Mouse (Mus musculus): Measurements from ENCODE around the gene Zfp326. TPM values are rescaled to one million over a fixed set of nuclear protein-coding genes. Genes with fewer than 3 reads are reported as not detected.

The Zfp326 gene
- polyA plus RNA-seq, 1 experiment from 2014 or later = 32.0 TPM

DNA sequence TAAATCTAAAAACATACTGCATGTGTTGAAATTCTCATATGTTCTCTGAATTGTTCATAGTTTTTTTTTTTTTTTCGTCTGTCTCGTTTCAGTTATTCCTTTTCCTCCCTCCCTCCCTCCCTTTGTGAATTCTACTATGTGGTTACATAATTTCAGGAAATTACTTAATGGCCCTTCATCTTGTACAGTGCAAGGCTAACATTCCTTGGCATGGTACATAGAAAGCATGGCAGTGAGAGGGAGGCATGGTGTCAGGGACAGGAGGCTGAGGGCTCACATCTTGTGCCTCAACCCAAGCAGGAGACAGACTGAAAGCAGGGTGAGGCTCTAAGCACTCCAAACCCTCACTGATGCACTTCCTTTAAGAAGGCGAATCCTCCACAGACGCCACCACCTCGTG is 32.8 kb downstream of the Zfp326 start:
- Histone ChIP-seq H3K4me2 (no peak overlapping the region), H3K4me3 (ENCODE audit: low read depth, low read length) (no peak overlapping the region), H3K9ac (ENCODE audit: low read depth, low read length) (no peak overlapping the region), H3K36me3 (ENCODE audit: control insufficient read depth, insufficient read depth, low read length) (peaks cover 17% of the 10 kb centered on the region), H3K27ac (ENCODE audit: low read depth, low read length) (no peak overlapping the region), H3K9me3 (replicated peaks; ENCODE audit: control insufficient read depth, low read length) (no peaks in the 10 kb centered on the region), H3K4me1 (ENCODE audit: control insufficient read depth, insufficient read depth, low read length) (peaks cover 5% of the 10 kb centered on the region; the same call in 1 of the 2 replicates), H3K27me3 (ENCODE audit: control insufficient read depth, insufficient read depth, low read length) (no peaks in the 10 kb centered on the region)
- ATAC-seq (replicated peaks; ENCODE audit: insufficient number of reproducible peaks, low FRiP score, low TSS enrichment) = no peak
- 80% methylated on average over 5 of the region's 5 CpGs for WGBS (ENCODE audit: insufficient replicate concordance)

DNA sequence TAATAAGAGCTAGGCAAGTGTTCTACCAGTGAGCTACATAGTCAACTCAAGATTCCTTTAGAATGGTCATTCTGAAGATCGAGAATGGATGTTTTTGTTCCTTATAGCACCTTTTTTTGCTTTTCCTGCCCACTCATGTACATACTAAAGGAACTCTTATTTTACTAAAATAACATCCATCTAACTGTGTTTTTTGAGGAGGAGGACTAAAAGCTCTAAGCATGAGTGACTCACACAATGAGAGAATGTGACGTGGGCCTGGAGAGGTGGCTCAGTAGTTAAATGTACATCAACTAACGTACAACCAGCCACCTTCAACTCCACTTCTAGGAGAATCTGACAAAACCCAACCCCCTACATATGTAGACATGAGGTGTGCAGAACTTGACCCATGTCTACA is 33.3 kb downstream of the Zfp326 start:
- Histone ChIP-seq H3K27me3 (ENCODE audit: control insufficient read depth, insufficient read depth, low read length) (no peaks in the 10 kb centered on the region), H3K4me2 (no peak overlapping the region), H3K27ac (ENCODE audit: low read depth, low read length) (no peak overlapping the region), H3K4me3 (ENCODE audit: low read depth, low read length) (no peak overlapping the region), H3K9me3 (replicated peaks; ENCODE audit: control insufficient read depth, low read length) (no peaks in the 10 kb centered on the region), H3K9ac (ENCODE audit: low read depth, low read length) (no peak overlapping the region), H3K4me1 (ENCODE audit: control insufficient read depth, insufficient read depth, low read length) (peaks cover 5% of the 10 kb centered on the region; the same call in 1 of the 2 replicates), H3K36me3 (ENCODE audit: control insufficient read depth, insufficient read depth, low read length) (peaks cover 19% of the 10 kb centered on the region)
- no peak for ATAC-seq (replicated peaks; ENCODE audit: insufficient number of reproducible peaks, low FRiP score, low TSS enrichment)
- 90% methylated on average over 3 of the region's 3 CpGs for WGBS (ENCODE audit: insufficient replicate concordance)

DNA sequence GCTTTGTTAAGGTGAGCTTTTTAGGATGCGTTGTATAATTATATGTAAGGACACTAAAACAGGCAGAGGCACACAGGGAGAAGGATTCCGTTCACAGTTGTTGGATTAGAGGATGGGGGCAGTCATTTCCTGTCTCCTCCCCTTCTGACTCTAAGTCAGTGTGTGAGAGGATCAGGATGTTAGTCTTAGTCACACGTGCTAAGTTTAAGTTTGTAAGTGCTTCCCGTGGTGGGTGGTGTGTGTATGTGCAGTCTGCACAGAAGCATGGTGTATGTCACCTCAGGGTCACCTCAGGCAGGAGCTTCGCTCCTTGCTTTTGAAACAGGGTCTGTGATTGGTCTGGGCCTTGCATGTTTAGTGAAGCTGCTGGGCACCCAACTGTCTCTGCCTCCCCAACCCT is 35.1 kb downstream of the Zfp326 start:
- peaks cover 28% of the 10 kb centered on the region for H3K36me3 ChIP-seq (ENCODE audit: control insufficient read depth, insufficient read depth, low read length)

DNA sequence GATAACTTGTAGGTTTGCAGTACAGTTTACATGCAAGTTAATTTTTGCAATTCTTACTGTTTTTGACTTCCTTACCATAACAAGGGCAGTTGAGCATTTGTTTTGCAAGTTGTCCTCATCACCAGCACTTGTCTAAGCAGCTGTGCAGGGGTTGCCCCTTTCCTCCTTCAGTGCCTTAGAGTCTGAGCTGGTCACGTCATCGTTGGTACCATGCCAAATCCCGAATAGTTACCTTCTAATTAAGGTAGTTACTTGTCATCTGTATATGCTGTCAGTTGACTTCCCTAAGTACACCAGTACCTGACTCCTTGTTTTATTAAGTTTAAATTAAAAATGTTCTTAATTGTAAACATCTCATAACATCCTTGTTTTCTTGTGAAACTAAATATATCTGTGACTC is 41.0 kb downstream of the Zfp326 start:
- Histone ChIP-seq H3K9ac (ENCODE audit: low read depth, low read length) (no peak overlapping the region), H3K4me2 (no peak overlapping the region), H3K4me3 (ENCODE audit: low read depth, low read length) (no peak overlapping the region), H3K27ac (ENCODE audit: low read depth, low read length) (no peak overlapping the region), H3K36me3 (ENCODE audit: control insufficient read depth, insufficient read depth, low read length) (peaks cover 29% of the 10 kb centered on the region), H3K27me3 (ENCODE audit: control insufficient read depth, insufficient read depth, low read length) (no peaks in the 10 kb centered on the region), H3K4me1 (ENCODE audit: control insufficient read depth, insufficient read depth, low read length) (no peaks in the 10 kb centered on the region), H3K9me3 (replicated peaks; ENCODE audit: control insufficient read depth, low read length) (no peaks in the 10 kb centered on the region)
- ATAC-seq (replicated peaks; ENCODE audit: insufficient number of reproducible peaks, low FRiP score, low TSS enrichment) = no peak
- 90% methylated on average over 3 of the region's 3 CpGs for WGBS (ENCODE audit: insufficient replicate concordance)

More for the DNA sequence above, 35.1 kb downstream of the Zfp326 start:
- Histone ChIP-seq H3K9ac (ENCODE audit: low read depth, low read length) (no peak overlapping the region), H3K27me3 (ENCODE audit: control insufficient read depth, insufficient read depth, low read length) (no peaks in the 10 kb centered on the region), H3K27ac (ENCODE audit: low read depth, low read length) (no peak overlapping the region), H3K9me3 (replicated peaks; ENCODE audit: control insufficient read depth, low read length) (no peaks in the 10 kb centered on the region), H3K4me3 (ENCODE audit: low read depth, low read length) (no peak overlapping the region), H3K4me2 (no peak overlapping the region), H3K4me1 (ENCODE audit: control insufficient read depth, insufficient read depth, low read length) (peaks cover 5% of the 10 kb centered on the region; the same call in 1 of the 2 replicates)
- ATAC-seq (replicated peaks; ENCODE audit: insufficient number of reproducible peaks, low FRiP score, low TSS enrichment) = no peak; the same call in 1 of the 2 replicates
- 51% methylated on average over 5 of the region's 5 CpGs for WGBS (ENCODE audit: insufficient replicate concordance)

DNA sequence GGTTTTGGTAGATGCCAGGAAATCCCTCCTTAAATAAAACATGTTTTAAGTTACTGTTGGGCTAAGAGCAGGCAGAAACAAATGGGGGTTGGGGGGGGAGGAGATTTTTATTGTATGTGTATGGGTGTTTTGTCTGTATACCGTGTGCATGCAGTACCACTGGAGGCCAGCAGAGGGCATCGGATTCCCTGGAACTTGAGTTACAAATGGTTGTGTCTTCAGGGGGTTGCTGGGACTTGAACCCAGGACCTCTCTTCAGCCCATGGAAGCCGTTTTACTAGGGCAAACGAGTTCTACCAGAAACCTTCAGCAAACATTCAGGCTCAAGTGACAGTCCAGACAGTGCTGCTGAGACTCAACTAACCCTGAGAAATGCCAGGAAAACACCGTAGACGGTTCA is 41.9 kb downstream of the Zfp326 start:
- no peak for ATAC-seq (replicated peaks; ENCODE audit: insufficient number of reproducible peaks, low FRiP score, low TSS enrichment)
- H3K4me3 ChIP-seq (ENCODE audit: low read depth, low read length) = no peak overlapping the region
- no peaks in the 10 kb centered on the region for H3K4me1 ChIP-seq (ENCODE audit: control insufficient read depth, insufficient read depth, low read length)
- WGBS (ENCODE audit: insufficient replicate concordance) = 82% methylated on average over 6 of the region's 6 CpGs
- no peaks in the 10 kb centered on the region for H3K9me3 ChIP-seq (replicated peaks; ENCODE audit: control insufficient read depth, low read length)
- H3K27ac ChIP-seq (ENCODE audit: low read depth, low read length) = no peak overlapping the region
- H3K27me3 ChIP-seq (ENCODE audit: control insufficient read depth, insufficient read depth, low read length) = no peaks in the 10 kb centered on the region
- peaks cover 25% of the 10 kb centered on the region for H3K36me3 ChIP-seq (ENCODE audit: control insufficient read depth, insufficient read depth, low read length)
- H3K9ac ChIP-seq (ENCODE audit: low read depth, low read length) = no peak overlapping the region
- H3K4me2 ChIP-seq = no peak overlapping the region

DNA sequence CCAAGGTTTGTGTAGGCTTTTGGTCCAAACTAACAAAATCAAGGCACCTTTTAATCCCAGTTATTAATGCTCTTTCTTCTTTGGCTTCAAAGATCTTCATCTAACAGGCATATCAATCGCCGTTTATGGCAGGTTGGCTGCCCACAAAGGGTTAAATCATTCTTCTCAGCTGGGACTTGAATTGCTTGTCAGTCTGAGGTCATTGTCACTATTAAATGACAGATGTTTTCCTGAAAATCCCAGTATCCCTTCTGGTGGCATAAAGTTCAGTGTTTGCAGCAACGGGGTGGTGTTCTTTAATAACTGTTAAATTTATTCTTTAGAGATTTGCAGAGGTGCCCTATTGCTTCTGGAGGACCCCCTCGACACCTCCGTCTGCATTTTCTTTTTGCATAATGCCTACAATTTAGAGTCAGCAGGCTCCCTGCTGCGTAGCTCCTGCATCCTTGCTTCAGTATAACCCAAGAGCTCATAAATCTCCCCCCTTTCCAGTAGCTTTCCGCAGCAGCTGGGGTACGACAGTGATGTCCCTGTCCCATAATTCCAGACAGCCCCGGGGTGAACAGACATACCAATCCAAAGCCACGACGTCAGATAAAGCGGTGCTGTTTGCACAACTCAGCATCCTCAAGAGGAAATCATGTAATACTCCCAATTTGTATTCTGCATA is 46.6 kb downstream of the Zfp326 start:
- Histone ChIP-seq H3K4me2 (no peak overlapping the region), H3K4me3 (ENCODE audit: low read depth, low read length) (no peak overlapping the region), H3K9ac (ENCODE audit: low read depth, low read length) (no peak overlapping the region), H3K9me3 (replicated peaks; ENCODE audit: control insufficient read depth, low read length) (no peaks in the 10 kb centered on the region), H3K27me3 (ENCODE audit: control insufficient read depth, insufficient read depth, low read length) (no peaks in the 10 kb centered on the region), H3K4me1 (ENCODE audit: control insufficient read depth, insufficient read depth, low read length) (no peaks in the 10 kb centered on the region), H3K27ac (ENCODE audit: low read depth, low read length) (no peak overlapping the region), H3K36me3 (ENCODE audit: control insufficient read depth, insufficient read depth, low read length) (peaks cover 8% of the 10 kb centered on the region)
- 88% methylated on average over 12 of the region's 12 CpGs for WGBS (ENCODE audit: insufficient replicate concordance)
- no peak for ATAC-seq (replicated peaks; ENCODE audit: insufficient number of reproducible peaks, low FRiP score, low TSS enrichment)

DNA sequence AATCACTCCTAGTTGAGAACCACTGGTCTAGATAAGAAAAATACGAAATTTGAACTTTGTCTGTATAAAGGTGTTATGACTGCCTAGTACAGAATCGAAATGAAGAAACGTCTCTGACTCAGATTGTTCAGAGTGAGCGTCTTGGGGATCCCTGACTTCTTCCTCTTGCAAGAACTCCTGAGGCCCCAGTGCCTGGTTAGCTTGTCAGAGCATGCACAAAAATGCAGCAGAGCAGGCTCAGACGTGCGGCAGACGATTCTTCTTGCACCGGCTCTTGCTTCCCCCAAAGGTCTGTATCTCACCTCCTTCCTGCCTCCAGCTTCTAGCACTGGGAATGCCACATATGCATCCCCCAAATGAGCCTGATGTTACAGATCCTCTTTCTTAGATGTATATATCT is 48.0 kb downstream of the Zfp326 start:
- Histone ChIP-seq H3K27me3 (ENCODE audit: control insufficient read depth, insufficient read depth, low read length) (no peaks in the 10 kb centered on the region), H3K9ac (ENCODE audit: low read depth, low read length) (no peak overlapping the region), H3K4me2 (no peak overlapping the region), H3K36me3 (ENCODE audit: control insufficient read depth, insufficient read depth, low read length) (no peaks in the 10 kb centered on the region), H3K9me3 (replicated peaks; ENCODE audit: control insufficient read depth, low read length) (no peaks in the 10 kb centered on the region), H3K27ac (ENCODE audit: low read depth, low read length) (no peak overlapping the region), H3K4me3 (ENCODE audit: low read depth, low read length) (no peak overlapping the region), H3K4me1 (ENCODE audit: control insufficient read depth, insufficient read depth, low read length) (no peaks in the 10 kb centered on the region)
- ATAC-seq (replicated peaks; ENCODE audit: insufficient number of reproducible peaks, low FRiP score, low TSS enrichment) = no peak
- WGBS (ENCODE audit: insufficient replicate concordance) = 84% methylated on average over 8 of the region's 8 CpGs

DNA sequence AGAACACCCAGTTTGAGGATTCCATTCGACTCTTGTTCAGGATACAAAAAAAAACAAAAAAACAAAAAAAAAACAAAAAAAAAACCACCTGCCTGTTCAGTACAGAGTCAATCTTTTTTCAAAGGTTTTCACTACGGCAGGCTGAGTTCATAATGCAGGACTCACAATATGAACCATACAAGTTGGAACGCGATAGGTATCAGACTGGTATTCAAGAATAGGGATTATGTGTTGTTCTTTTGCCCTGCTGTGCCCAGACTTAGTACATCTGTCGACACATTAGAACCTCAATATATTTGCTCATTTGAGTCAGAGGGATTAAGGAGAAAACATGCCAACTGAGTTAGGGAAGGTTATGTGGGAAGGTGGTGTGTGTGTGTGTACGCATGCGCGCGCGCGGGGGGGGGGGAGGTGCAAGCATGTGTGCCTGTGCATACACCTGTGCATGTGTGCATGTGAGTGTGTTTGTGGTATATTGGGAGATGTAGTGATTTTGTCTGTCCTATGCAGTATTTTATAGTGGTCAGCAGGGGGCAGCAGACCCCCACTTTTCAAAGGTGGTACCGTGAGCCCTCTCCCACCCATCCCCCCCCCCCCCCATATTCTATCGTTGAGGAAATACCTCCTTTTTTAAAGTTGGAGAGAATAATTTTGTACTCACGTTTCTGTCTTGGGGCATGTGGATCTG is 49.3 kb downstream of the Zfp326 start:
- Histone ChIP-seq H3K4me3 (ENCODE audit: low read depth, low read length) (no peak overlapping the region), H3K4me2 (no peak overlapping the region), H3K27ac (ENCODE audit: low read depth, low read length) (no peak overlapping the region), H3K36me3 (ENCODE audit: control insufficient read depth, insufficient read depth, low read length) (no peaks in the 10 kb centered on the region), H3K9me3 (replicated peaks; ENCODE audit: control insufficient read depth, low read length) (no peaks in the 10 kb centered on the region), H3K9ac (ENCODE audit: low read depth, low read length) (no peak overlapping the region), H3K27me3 (ENCODE audit: control insufficient read depth, insufficient read depth, low read length) (no peaks in the 10 kb centered on the region), H3K4me1 (ENCODE audit: control insufficient read depth, insufficient read depth, low read length) (no peaks in the 10 kb centered on the region)
- 0 out of 2 replicates have a peak, but pooled peaks have one; percentile 14 for ATAC-seq (replicated peaks; ENCODE audit: insufficient number of reproducible peaks, low FRiP score, low TSS enrichment)
- 63% methylated on average over 14 of the region's 14 CpGs for WGBS (ENCODE audit: insufficient replicate concordance)

Measured in heart, embryonic 11.5 days (tissue).